18 mouse cellular contexts compared by ENCODE assay signal in the genomic region with DNA sequence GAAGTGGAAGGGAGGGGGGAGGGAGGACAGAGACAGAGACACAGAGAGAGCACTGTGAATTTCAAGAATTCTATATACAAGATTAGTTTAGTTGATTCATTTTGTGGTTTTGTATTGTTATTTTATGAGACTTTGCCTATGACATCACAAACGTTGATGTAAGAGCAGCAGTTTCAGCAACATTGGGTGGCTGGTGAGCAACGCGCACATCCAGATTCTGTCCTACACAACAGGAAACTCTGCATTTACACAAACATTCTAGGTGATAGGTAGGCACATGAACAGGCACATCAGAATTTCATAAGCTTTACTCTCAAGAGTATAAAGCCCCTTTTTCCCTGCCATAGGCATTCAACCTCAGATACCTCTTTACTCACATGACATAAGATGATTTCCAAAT.
DNase-seq lines count a peak whose midpoint lies in the region; ATAC-seq lines count a peak whose summit lies in the region.
"Had no signal": no experiment of that assay in that cellular context is flagged by ENCODE, and none has a peak within 500 bp of the region (broad histone marks: within the 10 kb centered on the region; RNA-seq: fewer than 3 reads in every experiment).

No protein-coding gene starts in this region.

- DNase-seq in T-cell, adult 2 months (ENCODE audit: low spot score), result peak; percentile 43
- peak; percentile 56 for DNase-seq in induced T-regulatory cell, adult 2 months (ENCODE audit: low read depth)
- peak; percentile 39 for DNase-seq in naive thymus-derived CD4-positive, alpha-beta T cell, adult 2 months (ENCODE audit: low read depth)
- DNase-seq in cerebellum, adult 18-20 months, result no peak
- no peak for DNase-seq in adrenal gland, adult 2 months
- DNase-seq in ovary, adult 18-20 months (ENCODE audit: low spot score), result no peak
- DNase-seq: adrenal gland, postnatal 10 days; adrenal gland, postnatal 25 days; cerebellum, adult 11-12 months; cerebellum, adult 8-10 months; cerebellum, adult 9-11 months; cerebellum, postnatal 14 days; forebrain, postnatal 0 days had no signal

- ATAC-seq in CD4-positive, CD25-positive, alpha-beta regulatory T cell, adult 4 months, result peak; percentile 71
- ATAC-seq in cerebellum, adult (ENCODE audit: insufficient number of reproducible peaks, low FRiP score, low TSS enrichment), result no peak
- ATAC-seq: forebrain, embryonic 13.5 days; forebrain, embryonic 15.5 days; forebrain, postnatal 0 days; Patski had no signal

Comparison
In these comparisons a context has a peak if more than half of its experiments do, and no peak if none do; other contexts are left out.
1. DNase-seq: peak in T-cell, adult 2 months (single experiment), induced T-regulatory cell, adult 2 months (single experiment) and naive thymus-derived CD4-positive, alpha-beta T cell, adult 2 months (single experiment); none in cerebellum, adult 18-20 months (0 of 2), adrenal gland, adult 2 months (single experiment) and ovary, adult 18-20 months (single experiment).